Mouse (Mus musculus) central nervous system, embryonic 14 days (tissue): ENCODE data around the gene Bcl11a. TPM values are rescaled to one million over a fixed set of nuclear protein-coding genes. Genes with fewer than 3 reads are reported as not detected.

Experiments used
- polyA plus RNA-seq: library from polyadenylated mRNA; depleted of rRNA; stranded (reverse); fragments of >200 nt; gene quantifications from 2 replicates; pipeline ENCODE4 v1.2.3, GENCODE M21; 2012; rRNA removed

Bcl11a gene
- polyA plus RNA-seq: 73.7 and 93.6 TPM in 2 replicates

GRCm38 (mm10) chr11:24077795-24078705, at the start of gene Bcl11a:
Bcl11a (plus strand) TSS chr11:24078056.

GRCm38 (mm10) chr11:24074634-24075104, 3.2 kb upstream of the Bcl11a start, which contains the start of gene A830031A19Rik:
A830031A19Rik (minus strand) TSS chr11:24075054.

Other genes with a start within 250 kb of the Bcl11a start
- 17.7 and 20.8 TPM in 2 replicates for gene Papolg, start 182.8 kb upstream of the Bcl11a start, polyA plus RNA-seq
- gene A830031A19Rik, start 3.0 kb upstream of the Bcl11a start, polyA plus RNA-seq: 0.16 and 0.17 TPM in 2 replicates